Mouse (Mus musculus): Measurements from ENCODE around the gene Ly6g5c.
A peak's percentile ranks its signal among the peaks of the same experiment; 100 is the strongest.

DNA sequence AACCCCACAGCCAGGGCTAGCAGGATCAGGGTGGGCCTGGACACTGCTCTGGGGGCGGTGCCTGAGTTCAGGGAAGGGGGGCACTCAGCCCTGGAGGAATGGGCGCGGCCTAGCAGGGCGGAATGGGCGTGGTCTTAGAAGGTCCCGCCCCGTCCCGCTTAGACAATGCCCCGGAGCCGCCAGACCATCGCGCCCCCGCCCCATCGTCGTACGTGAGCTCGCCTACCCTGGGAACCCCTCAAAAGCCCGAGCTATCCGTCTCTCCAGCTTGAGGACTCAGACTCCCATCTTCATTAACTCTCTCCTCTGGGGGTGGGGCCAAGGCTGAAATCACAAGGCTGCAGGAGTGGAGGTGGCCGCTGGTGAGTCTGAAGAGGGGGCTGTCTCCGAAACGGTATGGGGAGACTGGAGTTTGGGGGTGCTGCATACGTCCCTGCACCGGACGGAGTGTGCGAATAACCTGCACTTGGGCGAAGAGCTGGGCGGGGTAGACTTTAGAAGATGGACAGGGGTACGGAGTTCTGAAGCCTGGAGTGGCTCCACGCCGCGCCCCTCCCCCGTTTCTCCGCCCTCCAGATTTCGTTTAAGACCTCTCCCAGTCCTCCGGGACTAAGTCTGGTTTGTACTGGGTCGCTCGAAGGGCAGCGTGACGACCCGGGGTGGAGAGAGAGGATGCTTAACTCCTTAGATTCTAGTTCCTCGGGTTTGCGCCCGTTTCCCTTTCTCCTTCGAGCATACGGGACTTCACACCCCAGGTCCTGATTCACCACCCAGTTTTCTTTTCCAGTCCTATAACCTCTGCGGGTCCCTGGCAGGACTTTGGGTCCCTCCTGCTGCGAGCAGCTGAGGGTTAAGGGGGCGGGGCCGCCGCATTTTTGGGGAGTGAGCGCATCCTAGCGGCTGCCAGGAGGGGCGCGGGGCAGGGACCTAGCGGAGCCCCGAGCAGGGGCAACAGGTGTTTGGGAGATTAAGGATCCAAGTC, 48.9 kb upstream of the Ly6g5c start, which contains the start of gene Ddah2:
- peak; percentile 65 for TF ChIP-seq CTCF (IDR thresholded peaks at IDR 0.05; ENCODE audit: low read depth, low read length)
- TF ChIP-seq POLR2A (IDR thresholded peaks at IDR 0.05; ENCODE audit: borderline replicate concordance, low read depth, low read length): no peak
